Mouse (Mus musculus): ENCODE measurements at regions not wholly inside any gene's neighbourhood (a gene's known extent, or its start where the extent isn't known, plus 50 kb on each side); places are given as distances from the start of the nearest gene placed in this dataset.
A peak's percentile ranks its signal among the peaks of the same experiment; 100 is the strongest.

- 91% methylated on average over 2 of the region's 2 CpGs for WGBS
- H3K4me3 ChIP-seq (ENCODE audit: low read depth, low read length), result no peak overlapping the region
- no peak overlapping the region for H3K9ac ChIP-seq (ENCODE audit: low read length)
- H3K27me3 ChIP-seq (ENCODE audit: control insufficient read depth, insufficient read depth, low read length), result no peaks in the 10 kb centered on the region
- H3K4me1 ChIP-seq (ENCODE audit: control insufficient read depth, insufficient read depth, low read length), result no peaks in the 10 kb centered on the region
- no peaks in the 10 kb centered on the region for H3K36me3 ChIP-seq (ENCODE audit: control insufficient read depth, insufficient read depth, low read length)
- no peak overlapping the region for H3K27ac ChIP-seq (ENCODE audit: low read depth, low read length)
- ATAC-seq (ENCODE audit: insufficient read depth, low FRiP score, low TSS enrichment) (no peak), DNase-seq (ENCODE audit: low spot score) (no peak)
- H3K9me3 ChIP-seq (ENCODE audit: control insufficient read depth, low read length), result no peaks in the 10 kb centered on the region
- H3K4me2 ChIP-seq (ENCODE audit: low read depth), result no peak overlapping the region
Measured at GRCm38 (mm10) chr4:84805431-84805830, 78.7 kb upstream of the Cntln start.

- no peak overlapping the region for H3K4me3 ChIP-seq (ENCODE audit: low read depth, low read length)
- no peak for DNase-seq (ENCODE audit: low spot score)
- H3K9me3 ChIP-seq (ENCODE audit: control insufficient read depth, low read length), result no peaks in the 10 kb centered on the region
- no peaks in the 10 kb centered on the region for H3K4me1 ChIP-seq (ENCODE audit: control insufficient read depth, insufficient read depth, low read length)
- no peak for ATAC-seq (ENCODE audit: insufficient read depth, low FRiP score, low TSS enrichment)
- no peak overlapping the region for H3K27ac ChIP-seq (ENCODE audit: low read depth, low read length)
- H3K4me2 ChIP-seq (ENCODE audit: low read depth), result no peak overlapping the region
- 83% methylated on average over 10 of the region's 10 CpGs for WGBS
- H3K9ac ChIP-seq (ENCODE audit: low read length), result no peak overlapping the region
- H3K27me3 ChIP-seq (ENCODE audit: control insufficient read depth, insufficient read depth, low read length), result no peaks in the 10 kb centered on the region
- no peaks in the 10 kb centered on the region for H3K36me3 ChIP-seq (ENCODE audit: control insufficient read depth, insufficient read depth, low read length)
Measured at GRCm38 (mm10) chr4:84793156-84793919, 90.8 kb upstream of the Cntln start.

- ATAC-seq (ENCODE audit: insufficient read depth, low FRiP score, low TSS enrichment), result no peak
- no peaks in the 10 kb centered on the region for H3K9me3 ChIP-seq (ENCODE audit: control insufficient read depth, low read length)
- no peak for DNase-seq (ENCODE audit: low spot score)
- H3K4me3 ChIP-seq (ENCODE audit: low read depth, low read length), result no peak overlapping the region
- no peak overlapping the region for H3K9ac ChIP-seq (ENCODE audit: low read length)
- no peaks in the 10 kb centered on the region for H3K4me1 ChIP-seq (ENCODE audit: control insufficient read depth, insufficient read depth, low read length)
- H3K27me3 ChIP-seq (ENCODE audit: control insufficient read depth, insufficient read depth, low read length), result no peaks in the 10 kb centered on the region
- 61% methylated on average over 6 of the region's 6 CpGs for WGBS
- H3K4me2 ChIP-seq (ENCODE audit: low read depth), result no peak overlapping the region
- H3K27ac ChIP-seq (ENCODE audit: low read depth, low read length), result no peak overlapping the region
- H3K36me3 ChIP-seq (ENCODE audit: control insufficient read depth, insufficient read depth, low read length), result no peaks in the 10 kb centered on the region
Measured at GRCm38 (mm10) chr4:84786583-84786982, 97.5 kb upstream of the Cntln start.

- Histone ChIP-seq H3K9me3 (ENCODE audit: control insufficient read depth, low read length) (no peaks in the 10 kb centered on the region), H3K27me3 (ENCODE audit: control insufficient read depth, insufficient read depth, low read length) (no peaks in the 10 kb centered on the region), H3K4me1 (ENCODE audit: control insufficient read depth, insufficient read depth, low read length) (no peaks in the 10 kb centered on the region), H3K4me3 (ENCODE audit: low read depth, low read length) (no peak overlapping the region), H3K27ac (ENCODE audit: low read depth, low read length) (no peak overlapping the region), H3K4me2 (ENCODE audit: low read depth) (no peak overlapping the region), H3K9ac (ENCODE audit: low read length) (no peak overlapping the region), H3K36me3 (ENCODE audit: control insufficient read depth, insufficient read depth, low read length) (no peaks in the 10 kb centered on the region)
- ATAC-seq (ENCODE audit: insufficient read depth, low FRiP score, low TSS enrichment), result no peak
- WGBS, result 33% methylated on average over 11 of the region's 11 CpGs
- DNase-seq (ENCODE audit: low spot score), result peak; percentile 26
Measured at GRCm38 (mm10) chr4:84768161-84768560, 93.1 kb upstream of the Bnc2 start.

- no peaks in the 10 kb centered on the region for H3K36me3 ChIP-seq (ENCODE audit: control insufficient read depth, insufficient read depth, low read length)
- no peaks in the 10 kb centered on the region for H3K9me3 ChIP-seq (ENCODE audit: control insufficient read depth, low read length)
- WGBS, result 63% methylated on average over 11 of the region's 11 CpGs
- DNase-seq (ENCODE audit: low spot score), result no peak
- no peak overlapping the region for H3K27ac ChIP-seq (ENCODE audit: low read depth, low read length)
- no peak overlapping the region for H3K4me3 ChIP-seq (ENCODE audit: low read depth, low read length)
- H3K9ac ChIP-seq (ENCODE audit: low read length), result no peak overlapping the region
- H3K4me2 ChIP-seq (ENCODE audit: low read depth), result no peak overlapping the region
- H3K4me1 ChIP-seq (ENCODE audit: control insufficient read depth, insufficient read depth, low read length), result no peaks in the 10 kb centered on the region
- no peaks in the 10 kb centered on the region for H3K27me3 ChIP-seq (ENCODE audit: control insufficient read depth, insufficient read depth, low read length)
- no peak for ATAC-seq (ENCODE audit: insufficient read depth, low FRiP score, low TSS enrichment)
Measured at GRCm38 (mm10) chr4:84766708-84767425, 91.8 kb upstream of the Bnc2 start.

- H3K4me3 ChIP-seq (ENCODE audit: low read depth, low read length), result no peak overlapping the region
- H3K9ac ChIP-seq (ENCODE audit: low read length), result no peak overlapping the region
- H3K36me3 ChIP-seq (ENCODE audit: control insufficient read depth, insufficient read depth, low read length), result no peaks in the 10 kb centered on the region
- H3K27ac ChIP-seq (ENCODE audit: low read depth, low read length), result no peak overlapping the region
- H3K9me3 ChIP-seq (ENCODE audit: control insufficient read depth, low read length), result no peaks in the 10 kb centered on the region
- peaks cover 3% of the 10 kb centered on the region; the same call in 1 of the 2 replicates for H3K4me1 ChIP-seq (ENCODE audit: control insufficient read depth, insufficient read depth, low read length)
- no peak for ATAC-seq (ENCODE audit: insufficient read depth, low FRiP score, low TSS enrichment)
- 93% methylated on average over 5 of the region's 5 CpGs for WGBS
- DNase-seq (ENCODE audit: low spot score), result no peak
- H3K27me3 ChIP-seq (ENCODE audit: control insufficient read depth, insufficient read depth, low read length), result no peaks in the 10 kb centered on the region
- H3K4me2 ChIP-seq (ENCODE audit: low read depth), result no peak overlapping the region
Measured at GRCm38 (mm10) chr4:84757172-84757571, 82.1 kb upstream of the Bnc2 start.

GRCm38 (mm10) chr4:84752613-84753185 is 77.6 kb upstream of the Bnc2 start:
- Histone ChIP-seq H3K4me3 (ENCODE audit: low read depth, low read length) (no peak overlapping the region), H3K4me2 (ENCODE audit: low read depth) (no peak overlapping the region), H3K27me3 (ENCODE audit: control insufficient read depth, insufficient read depth, low read length) (no peaks in the 10 kb centered on the region), H3K9ac (ENCODE audit: low read length) (no peak overlapping the region), H3K9me3 (ENCODE audit: control insufficient read depth, low read length) (no peaks in the 10 kb centered on the region), H3K4me1 (ENCODE audit: control insufficient read depth, insufficient read depth, low read length) (no peaks in the 10 kb centered on the region), H3K27ac (ENCODE audit: low read depth, low read length) (no peak overlapping the region), H3K36me3 (ENCODE audit: control insufficient read depth, insufficient read depth, low read length) (no peaks in the 10 kb centered on the region)
- no peak for ATAC-seq (ENCODE audit: insufficient read depth, low FRiP score, low TSS enrichment)
- no peak for DNase-seq (ENCODE audit: low spot score)
- WGBS, result 79% methylated on average over 8 of the region's 8 CpGs

GRCm38 (mm10) chr4:84741301-84741700 is 66.2 kb upstream of the Bnc2 start:
- WGBS, result 31% methylated on average over 2 of the region's 2 CpGs
- DNase-seq (ENCODE audit: low spot score), result no peak

More at GRCm38 (mm10) chr4:84741301-84741700, 66.2 kb upstream of the Bnc2 start:
- Histone ChIP-seq H3K9me3 (ENCODE audit: control insufficient read depth, low read length) (no peaks in the 10 kb centered on the region), H3K4me2 (ENCODE audit: low read depth) (no peak overlapping the region), H3K27ac (ENCODE audit: low read depth, low read length) (no peak overlapping the region), H3K4me1 (ENCODE audit: control insufficient read depth, insufficient read depth, low read length) (no peaks in the 10 kb centered on the region), H3K4me3 (ENCODE audit: low read depth, low read length) (no peak overlapping the region), H3K27me3 (ENCODE audit: control insufficient read depth, insufficient read depth, low read length) (no peaks in the 10 kb centered on the region), H3K36me3 (ENCODE audit: control insufficient read depth, insufficient read depth, low read length) (no peaks in the 10 kb centered on the region), H3K9ac (ENCODE audit: low read length) (no peak overlapping the region)
- no peak for ATAC-seq (ENCODE audit: insufficient read depth, low FRiP score, low TSS enrichment)
